24 mouse cellular contexts compared by ENCODE assay signal in the genomic region with DNA sequence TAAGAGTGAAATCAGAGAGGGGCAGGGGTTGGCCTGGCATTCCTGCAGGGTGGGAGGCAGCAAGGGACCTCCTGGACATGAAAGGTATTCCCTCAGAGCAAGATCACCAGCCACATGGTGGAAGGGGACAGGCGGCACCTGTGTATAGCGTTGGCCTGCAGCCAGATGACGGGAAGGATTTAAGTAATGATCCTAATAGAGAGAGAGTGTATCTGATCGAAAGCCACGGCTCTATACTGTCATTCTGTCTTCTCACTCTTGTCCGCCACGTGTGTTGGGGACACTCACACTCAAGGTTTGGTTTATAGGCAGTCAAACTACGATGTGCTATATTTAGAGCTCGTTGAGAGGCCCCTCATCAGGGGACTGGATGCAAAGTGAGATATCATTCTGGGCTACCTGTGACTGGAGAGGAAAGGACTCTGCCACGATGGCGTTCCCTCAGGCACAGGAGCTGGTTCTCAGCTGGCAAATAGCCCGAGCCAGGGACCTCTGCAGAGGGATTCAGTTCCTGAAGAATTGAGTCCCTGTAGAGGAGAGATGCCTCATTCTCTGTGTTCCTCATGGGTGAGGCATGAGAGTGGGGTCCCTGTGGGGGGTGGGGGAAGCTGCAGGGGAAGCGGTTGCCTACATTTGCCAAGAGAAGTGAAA.
DNase-seq lines count a peak whose midpoint lies in the region; ATAC-seq and TF ChIP-seq lines count a peak whose summit lies in the region.
"Had no signal": no experiment of that assay in that cellular context is flagged by ENCODE, and none has a peak within 500 bp of the region (broad histone marks: within the 10 kb centered on the region; RNA-seq: fewer than 3 reads in every experiment).

No protein-coding gene starts in this region.

- H3K36me3 ChIP-seq in heart, embryonic 12.5 days = no peaks in the 10 kb centered on the region
- no peaks in the 10 kb centered on the region for H3K36me3 ChIP-seq in liver, embryonic 11.5 days (ENCODE audit: control insufficient read depth, insufficient read depth, low read length)
- H3K36me3 ChIP-seq in embryonic facial prominence, embryonic 14.5 days (ENCODE audit: control insufficient read depth, insufficient read depth, low read length) = no peaks in the 10 kb centered on the region
- no peaks in the 10 kb centered on the region for H3K36me3 ChIP-seq in forebrain, embryonic 16.5 days (ENCODE audit: control insufficient read depth, insufficient read depth)
- H3K36me3 ChIP-seq: heart, embryonic 13.5 days; hindbrain, embryonic 15.5 days; intestine, embryonic 15.5 days; liver, embryonic 12.5 days; midbrain, embryonic 10.5 days; stomach, embryonic 15.5 days had no signal

- ATAC-seq in heart, embryonic 12.5 days (ENCODE audit: insufficient number of reproducible peaks, low FRiP score) = no peak
- ATAC-seq in liver, embryonic 11.5 days (replicated peaks; ENCODE audit: low FRiP score) = no peak
- ATAC-seq in embryonic facial prominence, embryonic 14.5 days (ENCODE audit: low read depth) = no peak
- no peak for ATAC-seq in forebrain, embryonic 16.5 days
- ATAC-seq: intestine, embryonic 15.5 days; liver, embryonic 12.5 days; lung, postnatal 0 days; midbrain, embryonic 16.5 days had no signal

- TF ChIP-seq POLR2A in brain, embryonic 14.5 days (IDR thresholded peaks at IDR 0.05; ENCODE audit: borderline replicate concordance, extremely low read depth, insufficient read depth, insufficient read length, poor library complexity, severe bottlenecking) = no peak

- peak overlapping the region; percentile 19; the same call in 1 of the 2 replicates for H3K9ac ChIP-seq in heart, embryonic 12.5 days
- no peak overlapping the region for H3K9ac ChIP-seq in liver, embryonic 11.5 days (ENCODE audit: low read depth, low read length)
- H3K9ac ChIP-seq in embryonic facial prominence, embryonic 14.5 days (ENCODE audit: low read depth, low read length) = no peak overlapping the region
- H3K9ac ChIP-seq in forebrain, embryonic 16.5 days (replicated peaks; ENCODE audit: low read depth, low read length) = no peak overlapping the region
- H3K9ac ChIP-seq: heart, embryonic 13.5 days; hindbrain, embryonic 15.5 days; intestine, embryonic 15.5 days; liver, embryonic 12.5 days; stomach, embryonic 15.5 days had no signal

- TF ChIP-seq CTCF in brain, embryonic 14.5 days (IDR thresholded peaks at IDR 0.05; ENCODE audit: borderline replicate concordance, extremely low read depth, insufficient read depth, insufficient read length) = no peak

- WGBS in heart, embryonic 12.5 days = 52% methylated on average over 13 of the region's 13 CpGs
- 67% methylated on average over 13 of the region's 13 CpGs for WGBS in liver, embryonic 11.5 days
- 65% methylated on average over 13 of the region's 13 CpGs for WGBS in embryonic facial prominence, embryonic 14.5 days
- 65% methylated on average over 13 of the region's 13 CpGs for WGBS in forebrain, embryonic 16.5 days

- no peaks in the 10 kb centered on the region for H3K27me3 ChIP-seq in heart, embryonic 12.5 days (replicated peaks)
- H3K27me3 ChIP-seq in liver, embryonic 11.5 days (replicated peaks; ENCODE audit: control insufficient read depth, insufficient read depth, low read length) = no peaks in the 10 kb centered on the region
- H3K27me3 ChIP-seq in embryonic facial prominence, embryonic 14.5 days (replicated peaks; ENCODE audit: control insufficient read depth, insufficient read depth, low read length) = no peaks in the 10 kb centered on the region
- no peaks in the 10 kb centered on the region for H3K27me3 ChIP-seq in forebrain, embryonic 16.5 days (replicated peaks; ENCODE audit: control insufficient read depth, insufficient read depth, low read length)
- H3K27me3 ChIP-seq: heart, embryonic 13.5 days; hindbrain, embryonic 15.5 days; intestine, embryonic 15.5 days; stomach, embryonic 15.5 days had no signal

- H3K9me3 ChIP-seq in heart, embryonic 12.5 days (replicated peaks) = no peaks in the 10 kb centered on the region
- H3K9me3 ChIP-seq in liver, embryonic 11.5 days (ENCODE audit: control insufficient read depth, low read length) = no peaks in the 10 kb centered on the region
- H3K9me3 ChIP-seq in embryonic facial prominence, embryonic 14.5 days (ENCODE audit: control insufficient read depth, low read length) = peaks cover 3% of the 10 kb centered on the region; the same call in 1 of the 2 replicates
- no peaks in the 10 kb centered on the region for H3K9me3 ChIP-seq in forebrain, embryonic 16.5 days (ENCODE audit: control insufficient read depth, low read length)
- H3K9me3 ChIP-seq: heart, embryonic 13.5 days; hindbrain, embryonic 15.5 days; intestine, embryonic 15.5 days; liver, embryonic 12.5 days; midbrain, embryonic 10.5 days; stomach, embryonic 15.5 days had no signal

- no peak overlapping the region for H3K27ac ChIP-seq in heart, embryonic 12.5 days (ENCODE audit: poor library complexity, severe bottlenecking)
- no peak overlapping the region for H3K27ac ChIP-seq in liver, embryonic 11.5 days (ENCODE audit: low read depth, low read length)
- H3K27ac ChIP-seq in embryonic facial prominence, embryonic 14.5 days (replicated peaks; ENCODE audit: low read depth, low read length) = 0 out of 2 replicates have a peak overlapping the region, but pooled peaks have one; percentile 21
- no peak overlapping the region for H3K27ac ChIP-seq in forebrain, embryonic 16.5 days (ENCODE audit: low read length)
- H3K27ac ChIP-seq: heart, embryonic 13.5 days; hindbrain, embryonic 15.5 days; intestine, embryonic 15.5 days; kidney, postnatal 0 days; liver, embryonic 12.5 days; midbrain, embryonic 10.5 days; stomach, embryonic 15.5 days had no signal

- DNase-seq in heart, adult 9 months (ENCODE audit: low spot score in 2 of 2) = no peak
- DNase-seq in liver, embryonic 11.5 days (ENCODE audit: low spot score) = peak; percentile 22
- no peak for DNase-seq in liver
- DNase-seq in brain, embryonic 14.5 days (ENCODE audit: low read depth) = peak; percentile 15
- no peak for DNase-seq in embryonic facial prominence, embryonic 14.5 days (ENCODE audit: low spot score)
- no peak for DNase-seq in natural killer cell, adult 2 months (ENCODE audit: low spot score in 2 of 2)
- DNase-seq: adrenal gland, adult 2 months; cerebellum, adult 2 months; cerebellum, postnatal 36 days; embryo, embryonic 11 days; gastrocnemius, postnatal 36 days; layer of hippocampus, adult 9-11 months had no signal

- H3K4me3 ChIP-seq in heart, embryonic 12.5 days = no peak overlapping the region
- H3K4me3 ChIP-seq in liver, embryonic 11.5 days (ENCODE audit: low read depth, low read length) = no peak overlapping the region
- no peak overlapping the region for H3K4me3 ChIP-seq in embryonic facial prominence, embryonic 14.5 days (ENCODE audit: low read depth, low read length)
- no peak overlapping the region for H3K4me3 ChIP-seq in forebrain, embryonic 16.5 days (replicated peaks; ENCODE audit: low read length)
- H3K4me3 ChIP-seq: heart, embryonic 13.5 days; hindbrain, embryonic 15.5 days; intestine, embryonic 15.5 days; liver, embryonic 12.5 days; midbrain, embryonic 10.5 days; myocyte; stomach, embryonic 15.5 days had no signal

- H3K4me2 ChIP-seq in heart, embryonic 12.5 days = peak overlapping the region; percentile 21
- H3K4me2 ChIP-seq in liver, embryonic 11.5 days = no peak overlapping the region
- no peak overlapping the region for H3K4me2 ChIP-seq in embryonic facial prominence, embryonic 14.5 days (ENCODE audit: low read depth, low read length)
- H3K4me2 ChIP-seq in forebrain, embryonic 16.5 days (ENCODE audit: low read length) = no peak overlapping the region
- H3K4me2 ChIP-seq: heart, embryonic 13.5 days; hindbrain, embryonic 15.5 days; intestine, embryonic 15.5 days; liver, embryonic 12.5 days; stomach, embryonic 15.5 days had no signal

- peaks cover 8% of the 10 kb centered on the region for H3K4me1 ChIP-seq in heart, embryonic 12.5 days (replicated peaks)
- H3K4me1 ChIP-seq in liver, embryonic 11.5 days (replicated peaks; ENCODE audit: control insufficient read depth, insufficient read depth, low read length) = no peaks in the 10 kb centered on the region
- no peaks in the 10 kb centered on the region; the same call in 1 of the 2 replicates for H3K4me1 ChIP-seq in embryonic facial prominence, embryonic 14.5 days (ENCODE audit: control insufficient read depth, insufficient read depth, low read length)
- no peaks in the 10 kb centered on the region for H3K4me1 ChIP-seq in forebrain, embryonic 16.5 days (replicated peaks; ENCODE audit: control insufficient read depth, insufficient read depth, low read length)
- H3K4me1 ChIP-seq: hindbrain, embryonic 15.5 days; intestine, embryonic 15.5 days; midbrain, embryonic 10.5 days; stomach, embryonic 15.5 days had no signal

Comparison
In these comparisons a context has a peak if more than half of its experiments do, and no peak if none do; other contexts are left out.
1. DNase-seq: peak in liver, embryonic 11.5 days (single experiment) and brain, embryonic 14.5 days (single experiment); none in heart, adult 9 months (0 of 2), liver (single experiment), embryonic facial prominence, embryonic 14.5 days (single experiment) and natural killer cell, adult 2 months (0 of 2).